Mouse (Mus musculus): Measurements from ENCODE around the gene Dolk.

DNA sequence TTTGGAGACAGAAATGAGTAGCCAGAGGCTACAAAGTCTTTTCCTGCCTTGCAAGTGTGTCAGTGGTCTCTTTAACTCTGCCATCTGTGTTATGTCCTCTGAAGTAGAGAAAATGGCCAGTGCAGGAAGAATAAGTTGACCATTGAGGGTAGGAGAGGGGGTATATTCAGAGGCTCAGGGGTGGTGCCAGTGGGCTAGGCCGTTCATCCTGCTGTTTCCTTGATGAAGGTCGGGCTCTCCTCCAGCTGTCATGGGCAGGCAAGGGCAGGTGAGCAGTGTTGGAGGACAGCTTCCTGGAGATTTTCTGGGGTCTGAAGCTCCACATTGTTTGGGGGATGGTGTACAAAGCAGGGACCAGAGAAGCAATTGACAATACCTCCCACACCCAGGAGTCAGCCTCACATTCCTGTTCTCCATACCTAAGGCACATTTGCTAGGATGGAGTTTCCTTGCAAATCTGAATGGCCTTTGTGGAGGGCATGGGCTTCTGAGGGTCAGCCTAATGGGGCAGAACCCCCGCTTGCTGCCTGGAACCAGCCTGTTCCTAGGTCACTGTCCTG, 47.1 kb downstream of the Dolk start:
- TF ChIP-seq CTCF (IDR thresholded peaks at IDR 0.05; ENCODE audit: low read depth, low read length) (no peak), POLR2A (IDR thresholded peaks at IDR 0.05; ENCODE audit: borderline replicate concordance, low read depth, low read length) (no peak)

All from bone marrow macrophage, adult 2 months (primary cell).